ENCODE assay signal across 8 mouse cellular contexts in genomic region chr14:48665816-48666661, GRCm38 (mm10). TPM values are rescaled to one million over a fixed set of nuclear protein-coding genes. Genes with fewer than 3 reads are reported as not detected.
A peak's percentile ranks its signal among the peaks of the same experiment; 100 is the strongest.
DNase-seq lines count a peak whose midpoint lies in the region; ATAC-seq and TF ChIP-seq lines count a peak whose summit lies in the region.

No protein-coding gene starts in this region.

- no peak; the same call in 1 of the 2 replicates for ATAC-seq in cerebellum, adult (ENCODE audit: insufficient number of reproducible peaks, low FRiP score, low TSS enrichment)
- ATAC-seq in forebrain, embryonic 11.5 days (replicated peaks; ENCODE audit: low FRiP score): no peak
- ATAC-seq in limb, embryonic 12.5 days (ENCODE audit: insufficient number of reproducible peaks, insufficient read depth, low FRiP score, low TSS enrichment, low read depth): no peak
- no peak for ATAC-seq in activated CD4-positive, CD25-positive, alpha-beta regulatory T cell, adult 4 months

- under 1% methylated on average over 52 of the region's 52 CpGs for WGBS in forebrain, embryonic 11.5 days
- WGBS in limb, embryonic 12.5 days: under 1% methylated on average over 52 of the region's 52 CpGs

- peak overlapping the region; percentile 79 for H3K4me2 ChIP-seq in forebrain, embryonic 11.5 days (ENCODE audit: low read depth, low read length, severe bottlenecking)
- 0 out of 2 replicates have a peak overlapping the region, but pooled peaks have one; percentile 4 for H3K4me2 ChIP-seq in limb, embryonic 12.5 days

- H3K27ac ChIP-seq in ES-E14 (ENCODE audit: insufficient read depth, low read depth, low read length, poor library complexity, severe bottlenecking): no peak overlapping the region
- H3K27ac ChIP-seq in forebrain, embryonic 11.5 days (ENCODE audit: low read depth, low read length): peak overlapping the region; percentile 85
- no peak overlapping the region for H3K27ac ChIP-seq in limb, embryonic 12.5 days

- H3K4me3 ChIP-seq in ES-E14 (ENCODE audit: insufficient read depth in 1 of 2, low read depth in 1 of 2, low read length in 2 of 2, poor library complexity in 1 of 2, severe bottlenecking in 1 of 2): peak overlapping the region; percentile 53 to 56
- peak overlapping the region; percentile 64 for H3K4me3 ChIP-seq in forebrain, embryonic 11.5 days (ENCODE audit: low read depth, low read length)
- peak overlapping the region; percentile 12; the same call in 1 of the 2 replicates for H3K4me3 ChIP-seq in limb, embryonic 12.5 days (replicated peaks)

- peaks cover 3 to 4% of the 10 kb centered on the region in 2 experiments for H3K4me1 ChIP-seq in ES-E14 (ENCODE audit: control insufficient read depth in 2 of 2, insufficient read depth in 2 of 2, low read length in 2 of 2, poor library complexity in 1 of 2)
- H3K4me1 ChIP-seq in forebrain, embryonic 11.5 days (replicated peaks; ENCODE audit: control insufficient read depth, insufficient read depth, low read length): peaks cover 25% of the 10 kb centered on the region; the same call in 1 of the 2 replicates
- H3K4me1 ChIP-seq in limb, embryonic 12.5 days (replicated peaks): peaks cover 35% of the 10 kb centered on the region

- in situ Hi-C loops in ES-E14 (cut with MboI; ENCODE audit: low sequenced_read_pairs in 2 of 2, unreplicated experiment in 2 of 2): no loop called here

- peaks cover 23% of the 10 kb centered on the region for H3K27me3 ChIP-seq in forebrain, embryonic 11.5 days (ENCODE audit: control insufficient read depth, insufficient read depth, low read length)
- peaks cover 88% of the 10 kb centered on the region for H3K27me3 ChIP-seq in limb, embryonic 12.5 days

- H3K9me3 ChIP-seq in ES-E14 (ENCODE audit: control insufficient read depth, insufficient read depth, low read depth, low read length): no peaks in the 10 kb centered on the region
- no peaks in the 10 kb centered on the region for H3K9me3 ChIP-seq in forebrain, embryonic 11.5 days (ENCODE audit: control insufficient read depth, low read length)
- no peaks in the 10 kb centered on the region for H3K9me3 ChIP-seq in limb, embryonic 12.5 days

- DNase-seq in cerebellum, adult 18-20 months: peak; percentile 29 to 52
- no peak for DNase-seq in ES-E14 (ENCODE audit: low read depth, low spot score)
- peak; percentile 76 for DNase-seq in forebrain, embryonic 11.5 days (ENCODE audit: low spot score)
- DNase-seq in gastrocnemius, adult 18-20 months (ENCODE audit: low spot score): no peak
- DNase-seq in left cerebral cortex, postnatal 36 days (ENCODE audit: low spot score in 2 of 2): no peak

- intact Hi-C loops in left cerebral cortex, postnatal 36 days (cut with DNase I): loop anchor here (10.0 kb wide), 1 partner anchor 329 kb away; no protein-coding TSS in a partner anchor

- H3K36me3 ChIP-seq in ES-E14 (ENCODE audit: control insufficient read depth, insufficient read depth, low read length, poor library complexity, severe bottlenecking): peaks cover 2% of the 10 kb centered on the region; the same call in 1 of the 2 replicates
- H3K36me3 ChIP-seq in forebrain, embryonic 11.5 days (ENCODE audit: control insufficient read depth, insufficient read depth, low read length): no peaks in the 10 kb centered on the region
- H3K36me3 ChIP-seq in limb, embryonic 12.5 days: no peaks in the 10 kb centered on the region

- peak overlapping the region; percentile 18; the same call in 1 of the 2 replicates for H3K9ac ChIP-seq in ES-E14 (ENCODE audit: insufficient read depth, low read depth, low read length, poor library complexity, severe bottlenecking)
- peak overlapping the region; percentile 92 for H3K9ac ChIP-seq in forebrain, embryonic 11.5 days (ENCODE audit: low read length)
- H3K9ac ChIP-seq in limb, embryonic 12.5 days (replicated peaks): no peak overlapping the region

TF ChIP-seq in ES-E14, 5 proteins besides CTCF, POLR2A, EP300 and RAD21:
- no peak for TF ChIP-seq CHD2 (IDR thresholded peaks at IDR 0.05; ENCODE audit: low read depth, low read length)
- no peak for TF ChIP-seq MAFK (IDR thresholded peaks at IDR 0.05; ENCODE audit: insufficient read depth, low read depth, low read length)
- TF ChIP-seq ZC3H11A (IDR thresholded peaks at IDR 0.05; ENCODE audit: borderline replicate concordance, low read depth, low read length): no peak
- peak; percentile 28; the same call in 1 of the 2 replicates for TF ChIP-seq HCFC1 (IDR thresholded peaks at IDR 0.05; ENCODE audit: borderline replicate concordance, insufficient read depth, low read length)
- TF ChIP-seq ZNF384 (IDR thresholded peaks at IDR 0.05; ENCODE audit: low read depth, low read length): no peak

RNA-seq across cellular contexts. Expression of gene Otx2, which starts 7.6 kb away (rescaled TPM):
- 12.3 and 16.3 TPM in 2 replicates for total RNA-seq in ES-E14 (2012; rRNA removed)
- 73.3 and 78.7 TPM in 2 replicates for polyA plus RNA-seq in forebrain, embryonic 11.5 days (2014; fragmentation: Nextera tagmentation; extraction: Ambion mirVana)
- polyA plus RNA-seq in limb, embryonic 12.5 days (2016; fragmentation: Nextera tagmentation; extraction: Ambion mirVana): not detected in 2 replicates
- under 1 TPM in 1 of 2 experiments, not detected in 1; 0.28 TPM for polyA plus RNA-seq in activated CD4-positive, CD25-positive, alpha-beta regulatory T cell, adult 4 months (2017; shearing (Covaris generic))
- total RNA-seq in gastrocnemius, adult 18-20 months (2021): not detected
- under 1 TPM; 0.16 to 0.39 TPM for total RNA-seq in left cerebral cortex, postnatal 36 days (2021)

Comparison
In these comparisons a context has a peak if more than half of its experiments do, and no peak if none do; other contexts are left out.
1. DNase-seq: peak in cerebellum, adult 18-20 months (2 of 2) and forebrain, embryonic 11.5 days (single experiment); none in ES-E14 (single experiment), gastrocnemius, adult 18-20 months (single experiment) and left cerebral cortex, postnatal 36 days (0 of 2).
2. H3K4me3 ChIP-seq: peak in every context shown above with its lines; median percentile 64 in forebrain, embryonic 11.5 days; 54 in ES-E14; 12 in limb, embryonic 12.5 days.